Mouse (Mus musculus): ENCODE data around the gene Syngr2.
A peak's percentile ranks its signal among the peaks of the same experiment; 100 is the strongest.
"Not testable (repeated sequence)": the region's sequence is repeated elsewhere in the genome, so short reads cannot be mapped to it uniquely, and the experiment has no call there.

The Syngr2 gene

GRCm38 (mm10) chr11:117783089-117783488 lies 26.4 kb upstream of the Syngr2 start:
- peak overlapping the region; percentile 87 for H3K4me3 ChIP-seq (replicated peaks; ENCODE audit: low read length)
- H3K27me3 ChIP-seq (ENCODE audit: insufficient read depth, low read length) = peaks cover 12% of the 10 kb centered on the region; the same call in 1 of the 2 replicates
- H3K4me1 ChIP-seq (replicated peaks; ENCODE audit: low read depth, low read length) = peaks cover 70% of the 10 kb centered on the region
- H3K36me3 ChIP-seq (ENCODE audit: insufficient read depth, low read length) = peaks cover 31% of the 10 kb centered on the region
- TF ChIP-seq POU5F1 (IDR thresholded peaks at IDR 0.05; ENCODE audit: borderline replicate concordance, low read length) (no peak), CTCF (conservative IDR thresholded peaks at IDR 0.05; ENCODE audit: low read length) (peak; percentile 11; the same call in 1 of the 2 replicates), NANOG (IDR thresholded peaks at IDR 0.05; ENCODE audit: borderline replicate concordance, low read length) (no peak)
- H3K9me3 ChIP-seq (ENCODE audit: low read length) = no peaks in the 10 kb centered on the region

GRCm38 (mm10) chr11:117783683-117784309 lies 25.7 kb upstream of the Syngr2 start:
- Histone ChIP-seq H3K4me1 (replicated peaks; ENCODE audit: low read depth, low read length) (peaks cover 63% of the 10 kb centered on the region), H3K9me3 (ENCODE audit: low read length) (no peaks in the 10 kb centered on the region), H3K27me3 (ENCODE audit: insufficient read depth, low read length) (peaks cover 12% of the 10 kb centered on the region; the same call in 1 of the 2 replicates), H3K4me3 (replicated peaks; ENCODE audit: low read length) (peak overlapping the region; percentile 87), H3K36me3 (ENCODE audit: insufficient read depth, low read length) (peaks cover 24% of the 10 kb centered on the region)
- no peak for TF ChIP-seq POU5F1 (IDR thresholded peaks at IDR 0.05; ENCODE audit: borderline replicate concordance, low read length)
- TF ChIP-seq CTCF (conservative IDR thresholded peaks at IDR 0.05; ENCODE audit: low read length) = no peak
- TF ChIP-seq NANOG (IDR thresholded peaks at IDR 0.05; ENCODE audit: borderline replicate concordance, low read length) = no peak

- Histone ChIP-seq H3K4me3 (replicated peaks; ENCODE audit: low read length) (no peak overlapping the region), H3K27me3 (ENCODE audit: insufficient read depth, low read length) (peaks cover 12% of the 10 kb centered on the region; the same call in 1 of the 2 replicates), H3K36me3 (ENCODE audit: insufficient read depth, low read length) (peaks cover 20% of the 10 kb centered on the region), H3K4me1 (replicated peaks; ENCODE audit: low read depth, low read length) (peaks cover 64% of the 10 kb centered on the region), H3K9me3 (ENCODE audit: low read length) (no peaks in the 10 kb centered on the region)
- TF ChIP-seq POU5F1 (IDR thresholded peaks at IDR 0.05; ENCODE audit: borderline replicate concordance, low read length) = no peak
- peak; percentile 31 for TF ChIP-seq CTCF (conservative IDR thresholded peaks at IDR 0.05; ENCODE audit: low read length)
Measured at GRCm38 (mm10) chr11:117786294-117786693, 23.2 kb upstream of the Syngr2 start.

- H3K27me3 ChIP-seq (ENCODE audit: insufficient read depth, low read length); H3K9me3 ChIP-seq (ENCODE audit: low read length); H3K4me3 ChIP-seq (replicated peaks; ENCODE audit: low read length): not testable (repeated sequence)
- Histone ChIP-seq H3K36me3 (ENCODE audit: insufficient read depth, low read length) (peaks cover 20% of the 10 kb centered on the region), H3K4me1 (replicated peaks; ENCODE audit: low read depth, low read length) (peaks cover 61% of the 10 kb centered on the region)
Measured at GRCm38 (mm10) chr11:117788481-117788880, 21.0 kb upstream of the Syngr2 start.

GRCm38 (mm10) chr11:117790286-117790685 lies 19.2 kb upstream of the Syngr2 start:
- no peaks in the 10 kb centered on the region for H3K9me3 ChIP-seq (ENCODE audit: low read length)
- peaks cover 9% of the 10 kb centered on the region for H3K36me3 ChIP-seq (ENCODE audit: insufficient read depth, low read length)
- peak overlapping the region; percentile 37 for H3K4me3 ChIP-seq (replicated peaks; ENCODE audit: low read length)
- peaks cover 56% of the 10 kb centered on the region for H3K4me1 ChIP-seq (replicated peaks; ENCODE audit: low read depth, low read length)
- TF ChIP-seq CTCF (conservative IDR thresholded peaks at IDR 0.05; ENCODE audit: low read length) (peak; percentile 87), NANOG (IDR thresholded peaks at IDR 0.05; ENCODE audit: borderline replicate concordance, low read length) (no peak)
- no peaks in the 10 kb centered on the region for H3K27me3 ChIP-seq (ENCODE audit: insufficient read depth, low read length)

- 0 out of 2 replicates have a peak, but pooled peaks cover under 1% of the 10 kb centered on the region for H3K27me3 ChIP-seq (ENCODE audit: insufficient read depth, low read length)
- no peaks in the 10 kb centered on the region for H3K9me3 ChIP-seq (ENCODE audit: low read length)
- peaks cover 5% of the 10 kb centered on the region; the same call in 1 of the 2 replicates for H3K36me3 ChIP-seq (ENCODE audit: insufficient read depth, low read length)
- peaks cover 56% of the 10 kb centered on the region for H3K4me1 ChIP-seq (replicated peaks; ENCODE audit: low read depth, low read length)
- H3K4me3 ChIP-seq (replicated peaks; ENCODE audit: low read length) = peak overlapping the region; percentile 53
- TF ChIP-seq CTCF (conservative IDR thresholded peaks at IDR 0.05; ENCODE audit: low read length) = peak; percentile 27
- no peak for TF ChIP-seq POU5F1 (IDR thresholded peaks at IDR 0.05; ENCODE audit: borderline replicate concordance, low read length)
- TF ChIP-seq NANOG (IDR thresholded peaks at IDR 0.05; ENCODE audit: borderline replicate concordance, low read length) = no peak
Measured at GRCm38 (mm10) chr11:117790703-117791440, 18.6 kb upstream of the Syngr2 start.

GRCm38 (mm10) chr11:117791441-117791761 lies 18.1 kb upstream of the Syngr2 start:
- H3K36me3 ChIP-seq (ENCODE audit: insufficient read depth, low read length) = peaks cover 5% of the 10 kb centered on the region; the same call in 1 of the 2 replicates
- no peaks in the 10 kb centered on the region for H3K9me3 ChIP-seq (ENCODE audit: low read length)
- H3K4me1 ChIP-seq (replicated peaks; ENCODE audit: low read depth, low read length) = peaks cover 53% of the 10 kb centered on the region
- H3K27me3 ChIP-seq (ENCODE audit: insufficient read depth, low read length) = 0 out of 2 replicates have a peak, but pooled peaks cover 6% of the 10 kb centered on the region
- peak overlapping the region; percentile 53 for H3K4me3 ChIP-seq (replicated peaks; ENCODE audit: low read length)
- TF ChIP-seq CTCF (conservative IDR thresholded peaks at IDR 0.05; ENCODE audit: low read length) (no peak), POU5F1 (IDR thresholded peaks at IDR 0.05; ENCODE audit: borderline replicate concordance, low read length) (no peak), NANOG (IDR thresholded peaks at IDR 0.05; ENCODE audit: borderline replicate concordance, low read length) (no peak)

GRCm38 (mm10) chr11:117792281-117792888 lies 17.1 kb upstream of the Syngr2 start:
- TF ChIP-seq NANOG (IDR thresholded peaks at IDR 0.05; ENCODE audit: borderline replicate concordance, low read length) (no peak), CTCF (conservative IDR thresholded peaks at IDR 0.05; ENCODE audit: low read length) (no peak), POU5F1 (IDR thresholded peaks at IDR 0.05; ENCODE audit: borderline replicate concordance, low read length) (no peak)
- Histone ChIP-seq H3K4me3 (replicated peaks; ENCODE audit: low read length) (peak overlapping the region; percentile 64), H3K27me3 (ENCODE audit: insufficient read depth, low read length) (0 out of 2 replicates have a peak, but pooled peaks cover 7% of the 10 kb centered on the region), H3K4me1 (replicated peaks; ENCODE audit: low read depth, low read length) (peaks cover 55% of the 10 kb centered on the region), H3K9me3 (ENCODE audit: low read length) (no peaks in the 10 kb centered on the region), H3K36me3 (ENCODE audit: insufficient read depth, low read length) (0 out of 2 replicates have a peak, but pooled peaks cover 3% of the 10 kb centered on the region)

All from E14TG2a.4 (cell line).